Comparison of ENCODE assay signal across 17 mouse cellular contexts in genomic region chr2:76052897-76053505, GRCm38 (mm10).
"Had no signal": no experiment of that assay in that cellular context is flagged by ENCODE, and none has a peak within 500 bp of the region (broad histone marks: within the 10 kb centered on the region; RNA-seq: fewer than 3 reads in every experiment).

No protein-coding gene starts in this region.

- H3K4me1 ChIP-seq: liver, embryonic 12.5 days; liver, embryonic 15.5 days had no signal

- H3K9me3 ChIP-seq: limb, embryonic 10.5 days; limb, embryonic 13.5 days; liver, embryonic 12.5 days; liver, embryonic 15.5 days had no signal

- ATAC-seq: intestine, postnatal 0 days; liver, embryonic 12.5 days had no signal

- H3K36me3 ChIP-seq: limb, embryonic 10.5 days; limb, embryonic 13.5 days; liver, embryonic 12.5 days; liver, embryonic 15.5 days had no signal

- H3K27ac ChIP-seq: kidney, postnatal 0 days; layer of hippocampus, adult 2 months; limb, embryonic 10.5 days; limb, embryonic 13.5 days; liver, embryonic 12.5 days; liver, embryonic 15.5 days; macrophage; stomach, postnatal 0 days had no signal

- H3K4me3 ChIP-seq: layer of hippocampus, adult 2 months; limb, embryonic 10.5 days; limb, embryonic 13.5 days; liver, embryonic 12.5 days; liver, embryonic 15.5 days had no signal

- H3K27me3 ChIP-seq: limb, embryonic 13.5 days; liver, embryonic 12.5 days; liver, embryonic 15.5 days had no signal

- H3K4me2 ChIP-seq: limb, embryonic 13.5 days; liver, embryonic 12.5 days; liver, embryonic 15.5 days had no signal

- H3K9ac ChIP-seq: limb, embryonic 13.5 days; liver, embryonic 12.5 days; liver, embryonic 15.5 days had no signal

- DNase-seq: kidney, adult 2 months; kidney, postnatal 25 days; layer of hippocampus, adult 9-11 months; liver; lung, adult 2 months; thymus, adult 2 months; thymus, postnatal 14 days; thymus, postnatal 4 days had no signal
